Mouse (Mus musculus) liver, embryonic 16.5 days (tissue): ENCODE results near the gene Sh3d21. TPM values are rescaled to one million over a fixed set of nuclear protein-coding genes. Genes with fewer than 3 reads are reported as not detected.

Experiments used
- ATAC-seq: fragments of 200-750 bp; cut with Nextera tagmentation; 2 replicates; pipeline ENCODE4 v1.8.0; 2017; ENCODE audit warnings: low read depth, mild to moderate bottlenecking, moderate number of reproducible peaks, moderate library complexity
- H3K27ac ChIP-seq: fragments of 300-500 bp; sonication (generic); 2 replicates; pipeline ENCODE4 v1.5.1; 2014; ENCODE audit warnings: mild to moderate bottlenecking, low read length
- H3K27me3 ChIP-seq: fragments of 300-500 bp; sonication (generic); 2 replicates; pipeline ENCODE4 v1.6.1; 2014; ENCODE audit warnings: low read depth, low read length, mixed read lengths; ENCODE audit not compliant: control insufficient read depth, insufficient read depth
- H3K36me3 ChIP-seq: fragments of 300-500 bp; sonication (generic); 2 replicates; pipeline ENCODE4 v1.6.1; 2014; ENCODE audit warnings: mild to moderate bottlenecking; ENCODE audit not compliant: control insufficient read depth, insufficient read depth
- H3K4me1 ChIP-seq: fragments of 300-500 bp; sonication (generic); 2 replicates; pipeline ENCODE4 v1.6.1; 2014; ENCODE audit warnings: low read depth, low read length, mixed read lengths; ENCODE audit not compliant: control insufficient read depth
- H3K4me2 ChIP-seq: fragments of 300-500 bp; sonication (generic); 2 replicates; pipeline ENCODE4 v1.6.1; 2014; ENCODE audit warnings: low read depth, low read length, mixed read lengths
- H3K4me3 ChIP-seq: fragments of 300-500 bp; sonication (generic); 2 replicates; pipeline ENCODE4 v1.5.1; 2014; ENCODE audit warnings: low read depth, mild to moderate bottlenecking, low read length
- H3K9ac ChIP-seq: fragments of 300-500 bp; sonication (generic); 2 replicates; pipeline ENCODE4 v1.6.1; 2014; ENCODE audit warnings: low read depth, low read length
- H3K9me3 ChIP-seq: fragments of 300-500 bp; sonication (generic); replicated peaks from 2 replicates; pipeline ENCODE4 v1.6.1; 2016; ENCODE audit warnings: low read length; ENCODE audit not compliant: control insufficient read depth
- WGBS: fragments of 180-500 bp; shearing (Covaris S2); extraction: QIAGEN DNeasy Blood & Tissue Kit; methylation state at CpG from one replicate; pipeline ENCODE4 v1.1.7; 2014; ENCODE audit not compliant: insufficient replicate concordance; 5-methylcytosine and 5-hydroxymethylcytosine counted together
- polyA plus RNA-seq: library from polyadenylated mRNA; unstranded; fragments of >200 nt; fragmentation: Nextera tagmentation; extraction: Ambion mirVana; gene quantifications from 2 replicates; pipeline ENCODE4 v1.2.1, GENCODE M21; 2015

Gene Sh3d21
- polyA plus RNA-seq, 1 experiment from 2014 or later: 1.4 TPM

DNA sequence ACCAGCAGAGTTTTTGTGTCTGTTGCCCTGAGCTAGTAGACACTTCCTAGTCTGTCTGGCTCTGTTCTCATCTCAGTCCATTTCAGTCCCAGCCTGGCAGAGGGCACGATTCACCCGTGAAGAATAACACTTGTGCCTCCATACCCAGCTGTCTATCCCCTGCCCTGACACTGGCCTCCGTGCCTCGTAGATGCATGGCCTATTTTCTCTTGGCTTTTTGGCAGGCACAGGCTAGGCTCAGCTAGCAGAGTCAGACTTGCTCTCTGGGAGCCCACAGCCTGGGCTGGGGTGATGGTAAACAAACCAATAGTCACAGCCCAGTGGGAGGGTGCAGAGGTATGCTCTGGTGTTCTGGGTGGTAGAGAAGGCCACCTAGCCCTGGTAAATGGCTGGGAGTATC is 50.0 kb downstream of the Sh3d21 start:
- no peaks in the 10 kb centered on the region for H3K36me3 ChIP-seq
- H3K9ac ChIP-seq: no peak overlapping the region
- WGBS: 66% methylated on average over 4 of the region's 4 CpGs
- peak; percentile 19; the same call in 1 of the 2 replicates for ATAC-seq
- H3K27me3 ChIP-seq: no peaks in the 10 kb centered on the region
- no peaks in the 10 kb centered on the region for H3K9me3 ChIP-seq
- H3K4me1 ChIP-seq: peaks cover 37% of the 10 kb centered on the region
- H3K4me3 ChIP-seq: no peak overlapping the region
- H3K27ac ChIP-seq: no peak overlapping the region
- H3K4me2 ChIP-seq: no peak overlapping the region

- 21% methylated on average over 7 of the region's 7 CpGs for WGBS
These were observed 52.1 kb downstream of the Sh3d21 start for GRCm38 (mm10) chr4:126111153-126111549.

DNA sequence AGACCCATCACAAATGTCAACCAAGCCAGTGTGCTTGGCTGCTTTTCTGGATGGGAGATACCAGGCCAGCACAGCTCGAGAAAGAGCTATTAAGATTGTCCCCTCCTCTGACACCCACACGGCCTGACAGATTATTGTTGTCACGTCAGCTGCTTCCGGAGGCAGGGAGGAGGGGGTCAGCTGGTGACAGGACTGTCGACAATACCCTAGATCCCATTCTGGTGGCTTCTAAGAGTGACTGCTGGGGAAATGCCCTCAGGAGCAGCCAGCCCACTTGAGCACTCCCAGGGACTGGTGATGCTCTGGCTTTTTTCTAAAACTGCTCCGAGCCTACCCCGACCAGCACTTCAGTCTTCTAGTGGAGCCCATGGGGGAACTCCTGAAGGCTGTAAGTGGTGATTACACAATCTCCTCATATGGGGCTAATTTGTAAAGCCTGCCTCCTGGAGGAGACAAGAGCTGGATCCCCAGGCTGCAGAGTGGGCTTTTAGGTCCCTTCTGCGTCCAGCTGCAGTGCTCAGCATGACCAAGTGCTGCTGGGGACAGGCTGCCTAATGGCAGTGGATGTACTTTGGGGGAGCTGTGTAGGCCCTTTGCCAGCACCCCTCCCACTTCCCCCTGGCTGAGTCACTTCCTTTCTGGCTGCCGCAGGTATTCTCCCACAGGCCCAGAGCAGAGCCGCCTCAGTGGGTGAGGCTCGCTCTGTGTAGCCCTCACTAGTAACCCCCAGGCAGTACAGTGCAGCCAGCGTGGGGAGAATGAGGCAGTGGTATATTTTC is 52.7 kb downstream of the Sh3d21 start:
- peaks cover 46% of the 10 kb centered on the region for H3K4me1 ChIP-seq

More at GRCm38 (mm10) chr4:126111153-126111549, 52.1 kb downstream of the Sh3d21 start:
- Histone ChIP-seq H3K4me3 (no peak overlapping the region), H3K4me1 (peaks cover 46% of the 10 kb centered on the region), H3K36me3 (no peaks in the 10 kb centered on the region), H3K27me3 (no peaks in the 10 kb centered on the region), H3K4me2 (peak overlapping the region; percentile 18; the same call in 1 of the 2 replicates), H3K9me3 (no peaks in the 10 kb centered on the region), H3K9ac (peak overlapping the region; percentile 34), H3K27ac (peak overlapping the region; percentile 76)
- ATAC-seq: no peak

DNA sequence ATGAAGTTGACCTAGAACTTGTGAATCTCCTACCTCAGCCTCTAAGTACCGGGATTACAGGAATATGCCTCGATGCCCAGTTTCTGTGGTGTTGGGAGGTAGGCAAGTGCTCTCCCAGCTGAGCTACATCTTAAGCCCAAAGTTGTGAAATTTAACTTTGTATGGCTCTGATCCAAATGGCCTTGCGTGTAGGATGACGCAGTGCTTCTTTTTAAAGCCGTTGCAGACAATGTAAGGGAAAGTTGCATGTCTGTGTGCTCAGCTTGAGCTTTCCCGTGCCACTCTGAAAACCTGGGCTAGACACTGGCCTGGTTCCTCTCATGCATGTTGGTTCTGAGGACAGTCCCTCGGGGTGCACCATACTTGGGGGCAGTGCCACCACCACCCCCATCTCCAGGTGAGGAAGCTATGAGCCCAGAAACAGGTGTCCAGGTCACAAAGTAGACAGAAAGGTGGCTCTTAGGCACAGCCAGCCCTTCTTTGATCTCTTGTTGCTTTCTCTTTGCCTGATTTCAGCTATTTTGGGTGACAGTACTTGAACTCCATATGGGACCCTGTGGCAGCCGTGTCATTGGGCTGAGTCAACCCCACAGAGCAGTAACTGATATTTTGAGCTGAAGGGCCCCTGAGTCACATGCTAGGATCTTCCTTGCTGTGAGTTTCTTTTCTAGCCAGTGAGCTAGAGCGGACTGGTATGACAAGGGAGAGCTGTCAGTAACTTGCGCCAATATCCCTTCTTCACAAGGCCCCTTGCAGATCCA is 53.5 kb downstream of the Sh3d21 start:
- Histone ChIP-seq H3K27me3 (no peaks in the 10 kb centered on the region), H3K4me2 (no peak overlapping the region), H3K9ac (no peak overlapping the region), H3K4me1 (peaks cover 48% of the 10 kb centered on the region), H3K9me3 (no peaks in the 10 kb centered on the region), H3K4me3 (no peak overlapping the region), H3K27ac (peak overlapping the region; percentile 16; the same call in 1 of the 2 replicates), H3K36me3 (no peaks in the 10 kb centered on the region)
- WGBS: 60% methylated on average over 10 of the region's 10 CpGs
- no peak for ATAC-seq

More for the DNA sequence above, 52.7 kb downstream of the Sh3d21 start:
- Histone ChIP-seq H3K9ac (peak overlapping the region; percentile 34), H3K4me2 (peak overlapping the region; percentile 30), H3K27me3 (no peaks in the 10 kb centered on the region), H3K9me3 (no peaks in the 10 kb centered on the region), H3K36me3 (no peaks in the 10 kb centered on the region), H3K4me3 (no peak overlapping the region), H3K27ac (peak overlapping the region; percentile 76)
- WGBS: 13% methylated on average over 12 of the region's 12 CpGs
- ATAC-seq: peak; percentile 64

- no peak for ATAC-seq
- 53% methylated on average over 8 of the region's 8 CpGs for WGBS
- Histone ChIP-seq H3K36me3 (no peaks in the 10 kb centered on the region), H3K4me1 (peaks cover 54% of the 10 kb centered on the region), H3K4me3 (no peak overlapping the region), H3K4me2 (no peak overlapping the region), H3K9ac (no peak overlapping the region), H3K27ac (peak overlapping the region; percentile 12; the same call in 1 of the 2 replicates), H3K27me3 (no peaks in the 10 kb centered on the region), H3K9me3 (no peaks in the 10 kb centered on the region)
These were observed 55.1 kb downstream of the Sh3d21 start for GRCm38 (mm10) chr4:126108061-126108740.

DNA sequence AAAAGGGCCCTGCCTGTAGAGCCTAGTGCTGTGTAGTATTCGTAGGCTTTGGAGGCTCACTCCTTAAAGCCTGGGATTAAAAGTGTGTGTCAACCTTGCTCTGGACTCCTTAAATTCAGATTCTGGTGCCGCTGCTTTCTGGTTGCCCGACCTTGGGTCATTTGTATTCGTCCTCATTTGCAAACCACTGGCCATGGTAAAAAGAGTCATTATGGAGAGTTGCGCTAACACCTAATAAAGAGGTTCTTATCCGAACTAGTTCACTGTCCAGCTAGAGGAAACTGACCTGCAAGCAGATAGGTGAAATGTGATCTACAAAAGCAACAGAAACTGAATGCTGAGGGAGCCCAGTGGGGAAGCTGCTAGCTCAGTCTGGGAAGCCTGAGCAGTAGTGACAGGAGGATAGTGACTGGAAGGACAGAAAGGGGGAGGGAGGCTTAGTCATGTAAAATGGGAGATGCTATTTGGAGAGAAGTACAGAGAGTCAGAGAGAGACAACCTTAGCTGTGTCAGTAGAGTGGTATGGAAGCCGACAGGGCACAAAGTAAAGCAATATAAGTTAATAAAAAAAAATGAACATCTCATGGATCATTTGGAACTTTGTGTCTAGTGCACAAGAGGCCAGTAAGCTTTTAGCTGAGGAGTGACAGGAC is 58.0 kb downstream of the Sh3d21 start:
- no peaks in the 10 kb centered on the region for H3K36me3 ChIP-seq
- no peaks in the 10 kb centered on the region for H3K9me3 ChIP-seq
- peaks cover 66% of the 10 kb centered on the region for H3K4me1 ChIP-seq
- H3K4me2 ChIP-seq: peak overlapping the region; percentile 99
- H3K9ac ChIP-seq: no peak overlapping the region
- H3K4me3 ChIP-seq: peak overlapping the region; percentile 94
- ATAC-seq: no peak
- H3K27me3 ChIP-seq: no peaks in the 10 kb centered on the region
- 65% methylated on average over 7 of the region's 7 CpGs for WGBS
- no peak overlapping the region; the same call in 1 of the 2 replicates for H3K27ac ChIP-seq

GRCm38 (mm10) chr4:126104261-126105075 is 58.8 kb downstream of the Sh3d21 start:
- WGBS: under 1% methylated on average over 34 of the region's 34 CpGs
- Histone ChIP-seq H3K27ac (peak overlapping the region; percentile 93), H3K4me1 (peaks cover 67% of the 10 kb centered on the region), H3K4me2 (peak overlapping the region; percentile 99), H3K4me3 (peak overlapping the region; percentile 94), H3K36me3 (no peaks in the 10 kb centered on the region), H3K27me3 (no peaks in the 10 kb centered on the region), H3K9me3 (no peaks in the 10 kb centered on the region), H3K9ac (peak overlapping the region; percentile 94)
- ATAC-seq: no peak

GRCm38 (mm10) chr4:126103590-126104068 is 59.7 kb downstream of the Sh3d21 start, which contains the start of gene Stk40:
Gene Stk40 (plus strand): TSS chr4:126103957.
- peak; percentile 89 for ATAC-seq
- peak within 1 kb of the TSS; percentile 94 for H3K4me3 ChIP-seq

More at GRCm38 (mm10) chr4:126103590-126104068, 59.7 kb downstream of the Sh3d21 start, which contains the start of gene Stk40:
- under 1% methylated on average over 31 of the region's 34 CpGs for WGBS
- H3K4me2 ChIP-seq: peak within 1 kb of the TSS; percentile 99
- H3K27me3 ChIP-seq: no peaks in the 10 kb centered on the region
- H3K4me1 ChIP-seq: peaks cover 70% of the 10 kb centered on the region
- H3K9ac ChIP-seq: peak within 1 kb of the TSS; percentile 94
- no peaks in the 10 kb centered on the region for H3K36me3 ChIP-seq
- H3K27ac ChIP-seq: peak within 1 kb of the TSS; percentile 93
- no peaks in the 10 kb centered on the region for H3K9me3 ChIP-seq
